Mouse (Mus musculus) heart, adult 2 months (tissue): Measurements from ENCODE around the gene Thsd4.

Experiments
- CTCF ChIP-seq: fragments of 200-600 bp; IDR thresholded peaks from 2 replicates; pipeline ENCODE4 v1.8.1; 2022; ENCODE audit warnings: antibody characterized with exemption, mild to moderate bottlenecking, moderate library complexity
- POLR2A ChIP-seq: fragments of 200-500 bp; IDR thresholded peaks from 2 replicates; pipeline ENCODE4 v1.6.1; 2011; ENCODE audit warnings: mild to moderate bottlenecking, low read depth, low read length, control low read depth; ENCODE audit not compliant: insufficient read depth

- TF ChIP-seq CTCF (no peak), POLR2A (no peak)
Observed at GRCm38 (mm10) chr9:60264586-60265325, 257.1 kb downstream of the Thsd4 start.
